Mouse (Mus musculus) left cerebral cortex, adult 11 months (tissue): ENCODE data around the gene Pdzph1.

Experiments used
- DNase-seq: peaks from one replicate; pipeline ENCODE4 v3.0.0; 2022; ENCODE audit warnings: low spot score

The Pdzph1 gene

GRCm38 (mm10) chr17:58922821-58923220 is 68.4 kb downstream of the Pdzph1 start:
- DNase-seq = no peak

DNA sequence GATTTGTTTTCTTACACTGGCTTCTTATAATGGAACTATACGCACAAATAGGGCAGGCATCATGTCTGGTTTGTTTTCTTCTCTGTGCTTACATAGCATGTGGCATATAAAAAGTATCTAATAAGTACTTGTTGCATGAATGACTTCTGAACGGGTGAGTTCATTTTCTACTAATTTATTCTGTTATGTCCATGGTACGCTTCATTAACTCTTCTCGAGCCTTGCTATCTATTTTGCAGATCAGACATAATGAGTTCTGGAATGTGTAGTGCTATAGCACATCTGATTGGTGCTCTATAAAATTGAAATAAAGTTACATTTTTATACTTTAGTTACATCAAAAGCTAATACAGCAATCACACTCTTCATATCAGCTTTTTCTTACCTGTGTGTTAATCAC is 71.2 kb downstream of the Pdzph1 start:
- DNase-seq = no peak

- no peak for DNase-seq
These were observed 72.1 kb downstream of the Pdzph1 start for GRCm38 (mm10) chr17:58919061-58919460.

DNA sequence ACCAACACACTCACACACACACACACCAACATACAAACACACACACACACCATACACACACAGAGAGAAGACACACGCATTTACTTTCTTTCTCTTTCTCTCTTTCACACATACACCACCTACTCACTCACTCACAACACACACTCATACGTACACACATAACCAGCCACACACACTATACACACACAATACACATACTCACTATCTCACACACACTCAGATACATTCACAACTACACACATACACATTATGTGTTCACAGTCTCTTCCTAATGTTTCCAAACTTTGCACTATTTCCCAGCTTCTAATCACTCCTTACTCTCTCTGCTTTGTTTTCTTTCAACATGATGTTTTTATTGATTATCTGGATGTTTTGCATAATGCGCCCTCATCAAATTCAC is 72.6 kb downstream of the Pdzph1 start:
- DNase-seq = no peak

GRCm38 (mm10) chr17:58911564-58911963 is 79.6 kb downstream of the Pdzph1 start:
- no peak for DNase-seq

DNA sequence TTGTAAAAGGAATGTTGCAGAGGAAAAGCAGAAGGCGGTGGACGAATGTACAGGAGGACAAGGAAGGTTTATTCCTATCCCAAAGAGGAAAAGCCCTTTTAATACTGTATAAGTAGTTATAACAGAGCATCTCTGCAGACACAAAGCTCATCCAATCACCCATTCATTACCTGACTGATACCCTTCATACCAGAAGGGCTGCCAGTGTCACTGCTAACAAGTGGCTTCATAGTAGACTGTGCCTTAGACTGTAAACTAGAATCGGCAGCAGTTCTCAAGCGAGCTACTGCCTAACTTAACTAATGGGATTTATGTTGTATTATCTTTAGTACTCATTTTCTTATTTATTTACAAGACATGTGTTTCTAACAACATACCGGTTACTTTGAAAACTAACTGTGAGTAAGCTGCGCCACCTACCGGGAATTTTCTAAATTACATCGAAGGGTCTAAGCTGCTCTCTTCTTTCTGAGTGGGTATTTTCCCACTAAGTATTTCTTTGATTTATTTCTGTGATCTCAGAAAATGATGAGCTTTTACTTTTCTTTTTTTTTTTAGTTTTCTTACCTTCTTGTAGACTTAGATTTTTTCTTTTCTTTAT is 82.0 kb downstream of the Pdzph1 start:
- peak; percentile 7 for DNase-seq

- DNase-seq = no peak
These were observed 85.2 kb downstream of the Pdzph1 start for GRCm38 (mm10) chr17:58906001-58906400.

DNA sequence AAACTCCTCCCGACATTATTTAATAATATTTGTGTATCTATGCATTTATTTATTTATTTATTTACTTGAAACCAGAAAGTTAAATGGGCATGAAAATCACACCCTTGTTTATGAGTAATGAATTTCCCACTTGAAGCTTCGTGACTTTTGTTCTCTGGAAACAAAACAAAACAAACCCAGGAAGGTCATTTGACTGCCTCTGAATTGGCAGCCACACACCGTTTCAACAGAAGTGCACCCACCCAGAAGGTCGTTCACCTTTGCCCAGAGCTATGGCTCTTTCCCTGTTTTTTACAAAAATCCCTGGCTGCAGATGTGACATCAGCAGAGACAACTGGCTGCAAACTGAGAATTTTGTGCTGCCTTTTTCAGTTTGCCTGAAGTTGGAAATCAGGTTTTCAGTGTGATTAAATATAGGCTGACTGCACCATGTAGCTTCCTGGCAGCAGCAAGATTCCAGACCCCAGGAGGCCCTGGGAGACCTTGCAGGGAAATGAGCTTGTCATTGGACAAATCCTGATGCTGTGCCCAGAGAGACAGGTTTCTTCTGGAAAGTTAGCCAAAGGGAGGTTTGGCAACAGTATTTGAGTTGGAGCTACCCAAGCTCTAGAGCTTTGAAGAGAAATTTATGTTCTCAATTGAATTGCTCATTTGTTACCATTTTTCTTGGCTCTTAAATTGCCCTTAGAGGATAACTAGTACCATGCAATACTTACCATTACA is 99.5 kb downstream of the Pdzph1 start:
- no peak for DNase-seq

DNA sequence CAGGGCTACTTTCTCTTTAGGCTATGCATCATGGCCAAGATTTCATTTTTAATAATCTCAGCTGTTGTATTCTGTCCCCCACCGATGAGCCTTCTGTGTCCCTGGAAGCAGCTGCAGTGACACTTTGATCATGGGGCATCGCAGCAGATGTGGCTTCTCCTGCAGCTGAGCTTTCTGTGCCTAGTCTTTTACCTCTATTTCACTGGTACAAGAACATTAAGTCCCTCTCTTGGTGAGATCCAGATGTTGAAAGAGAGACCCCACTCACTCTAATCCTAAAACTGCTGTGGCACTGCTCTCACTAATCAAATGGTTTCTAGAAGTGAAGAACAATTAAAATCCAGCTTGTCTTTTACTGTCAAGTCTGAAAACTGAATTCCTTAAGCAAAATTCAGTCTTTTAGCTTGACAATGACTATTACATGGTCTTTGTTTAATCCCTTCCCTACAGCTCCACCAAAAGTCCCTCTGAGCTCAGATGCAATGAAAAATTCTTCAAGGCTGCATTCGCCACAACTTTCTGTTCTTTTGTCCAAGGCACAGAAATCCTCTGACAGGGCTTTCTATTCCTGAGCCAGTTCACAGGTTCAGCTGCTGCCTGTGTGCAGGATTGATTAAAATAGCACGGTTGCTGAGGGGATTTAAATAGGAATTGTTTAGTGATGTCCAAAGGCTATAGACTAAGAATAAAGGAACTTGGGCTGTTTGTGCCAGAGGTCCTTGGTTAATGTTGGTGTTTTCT is 101.1 kb downstream of the Pdzph1 start:
- DNase-seq = no peak

GRCm38 (mm10) chr17:58884393-58884792 is 106.8 kb downstream of the Pdzph1 start:
- DNase-seq = no peak

DNA sequence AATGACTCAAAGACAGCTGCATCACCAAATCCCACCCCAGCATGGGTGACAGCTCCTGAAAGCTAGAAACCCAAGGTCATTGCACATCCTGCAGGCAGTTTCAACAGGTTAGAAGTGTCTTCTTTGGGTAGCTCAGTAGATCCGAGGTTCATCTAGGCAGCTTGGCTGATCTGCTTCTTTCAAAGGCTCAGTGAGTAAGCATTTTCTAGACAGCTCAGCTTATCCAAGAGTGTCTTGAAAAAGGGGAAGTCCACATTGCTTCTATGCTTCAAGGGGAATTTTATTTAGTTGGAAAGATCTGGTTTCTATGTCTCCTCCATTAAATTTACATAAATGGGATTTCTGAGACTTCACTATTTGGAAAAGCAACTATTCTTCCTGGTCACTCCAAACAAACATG is 117.8 kb downstream of the Pdzph1 start:
- no peak for DNase-seq

DNA sequence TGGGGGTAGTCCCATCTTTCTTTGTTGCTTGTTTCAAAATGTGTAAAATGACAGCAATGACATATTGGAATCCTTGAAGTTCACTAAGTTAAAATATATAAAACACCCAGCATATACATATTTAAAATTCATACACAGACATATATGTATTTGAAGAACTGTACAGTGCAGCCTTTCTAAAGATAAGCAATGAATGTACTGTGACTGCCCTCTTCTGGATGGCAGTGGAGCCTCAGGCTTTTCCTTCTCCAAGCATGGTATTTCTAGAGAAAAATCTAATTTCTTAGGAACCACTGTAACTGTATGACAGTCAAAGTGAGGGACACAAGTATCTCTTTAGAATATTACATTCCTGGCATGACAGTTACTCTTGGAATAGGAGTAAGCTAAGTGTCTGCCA is 120.4 kb downstream of the Pdzph1 start:
- DNase-seq = peak; percentile 10
